Mouse (Mus musculus) left cerebral cortex, adult 6 months (tissue): Measurements from ENCODE around the gene Stk25. TPM values are rescaled to one million over a fixed set of nuclear protein-coding genes. Genes with fewer than 3 reads are reported as not detected.

Source experiments
- long read RNA-seq, 2 experiments: library from polyadenylated mRNA; unstranded; transcript quantifications; one replicate each; pipeline ENCODE4 v2.0.0; 2019 to 2020
- polyA plus RNA-seq: library from polyadenylated mRNA; unstranded; fragments of <200 nt; fragmentation: Nextera tagmentation; gene quantifications from 2 replicates; pipeline ENCODE4 v1.2.3, GENCODE M21; 2021

The Stk25 gene
- polyA plus RNA-seq, result 205 and 327 TPM in 2 replicates
- long read RNA-seq, experiment 1, full-length matches to known transcripts, result 1,778 of 2,058 reads
- long read RNA-seq, experiment 1, partial matches to known transcripts, result 122 of 2,058 reads
- long read RNA-seq, experiment 1, other reads (novel, unspliced or antisense), result 158 of 2,058 reads
- long read RNA-seq, experiment 2, full-length matches to known transcripts, result 359 of 437 reads
- long read RNA-seq, experiment 2, partial matches to known transcripts, result 41 of 437 reads
- long read RNA-seq, experiment 2, other reads (novel, unspliced or antisense), result 37 of 437 reads

DNA sequence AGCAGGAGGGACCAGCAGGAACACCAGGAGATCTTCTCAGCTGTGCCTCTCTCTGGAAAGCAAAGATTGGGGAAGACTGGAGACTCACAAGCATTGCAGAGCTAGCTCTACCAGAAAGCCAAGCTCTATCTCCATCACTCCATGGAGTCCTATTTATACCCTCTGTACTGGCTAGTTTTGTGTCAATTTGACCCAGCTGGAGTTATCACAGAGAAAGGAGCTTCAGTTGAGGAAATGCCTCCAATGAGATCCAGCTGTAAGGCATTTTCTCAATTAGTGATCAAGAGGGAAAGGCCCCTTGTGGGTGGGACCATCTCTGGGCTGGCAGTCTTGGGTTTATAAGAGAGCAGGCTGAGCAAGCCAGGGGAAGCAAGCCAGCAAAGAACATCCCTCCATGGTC lies at the start of gene Stk25:
Stk25 (minus strand) TSS at position 101 of the 400 bp plus-strand sequence.

DNA sequence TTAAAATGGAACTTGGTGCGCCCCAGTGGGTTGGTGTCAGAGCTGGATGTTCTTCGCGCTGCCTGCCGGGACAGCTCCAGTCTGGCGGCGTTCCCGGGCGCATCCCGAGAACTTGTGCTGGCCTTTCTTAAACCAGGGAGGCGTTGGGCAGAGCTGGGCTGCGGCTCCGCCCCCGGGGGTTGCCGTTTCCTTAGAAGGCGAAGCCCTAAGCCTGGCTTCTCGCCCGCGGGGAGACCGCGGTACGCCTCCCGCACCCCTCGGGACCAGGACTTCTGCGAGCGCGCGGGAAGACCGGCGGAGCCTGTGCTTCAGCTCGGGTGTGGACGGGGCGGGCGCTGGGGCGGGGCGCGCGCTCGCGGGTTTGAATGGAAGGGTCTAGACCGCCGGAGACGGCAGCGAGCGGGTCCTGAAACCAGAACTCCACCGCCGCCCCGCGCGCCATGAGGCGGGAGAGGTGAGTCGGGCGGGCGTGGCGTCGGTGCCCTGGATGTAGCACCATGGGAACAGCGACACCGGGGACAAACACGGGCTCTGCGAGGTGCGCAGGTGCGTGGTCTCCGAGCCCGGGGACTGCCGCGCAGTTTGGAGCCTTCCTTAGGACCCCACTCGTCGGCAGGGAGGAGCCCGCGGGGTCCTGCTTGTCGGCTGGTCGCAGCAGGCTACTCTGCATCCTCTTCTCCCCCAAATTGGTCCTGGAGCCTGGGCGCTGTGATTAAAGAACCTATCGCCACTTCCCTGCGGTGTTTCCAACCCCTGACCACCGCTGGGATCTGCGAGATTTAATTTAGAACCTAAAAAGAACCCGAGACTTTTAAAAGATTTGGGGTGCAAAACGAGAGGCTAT lies 27.2 kb upstream of the Stk25 start, which contains the start of gene Bok:
Bok (plus strand) TSS at position 260 of the 844 bp plus-strand sequence.

Other genes with a start within 250 kb of the Stk25 start
- 50.0 and 62.5 TPM in 2 replicates for gene Hdlbp, start 179.8 kb downstream of the Stk25 start, polyA plus RNA-seq
- gene Farp2, start 146.6 kb downstream of the Stk25 start, polyA plus RNA-seq, result 3.8 and 3.9 TPM in 2 replicates
- gene Bok, start 27.0 kb upstream of the Stk25 start, polyA plus RNA-seq, result 94.0 and 95.8 TPM in 2 replicates
- 29.1 and 43.9 TPM in 2 replicates for gene Atg4b, start 92.8 kb upstream of the Stk25 start, polyA plus RNA-seq
- gene Thap4, start 96.2 kb upstream of the Stk25 start, polyA plus RNA-seq, result 13.3 and 17.3 TPM in 2 replicates
- gene Dtymk, start 143.3 kb upstream of the Stk25 start, polyA plus RNA-seq, result 67.2 and 82.9 TPM in 2 replicates
- 5.3 and 7.7 TPM in 2 replicates for gene Ing5, start 145.3 kb upstream of the Stk25 start, polyA plus RNA-seq
- gene D2hgdh, start 166.2 kb upstream of the Stk25 start, polyA plus RNA-seq, result 5.6 and 6.2 TPM in 2 replicates
- 0.06 TPM in 1 of 2 replicates, not detected in the other for gene Gal3st2, start 202.6 kb upstream of the Stk25 start, polyA plus RNA-seq